Mouse (Mus musculus) stomach, postnatal 0 days (tissue): ENCODE data around the gene Igsf8.

ENCODE experiments used
- CTCF ChIP-seq: IDR thresholded peaks from 2 replicates; pipeline ENCODE4 v1.5.1; 2016; ENCODE audit warnings: antibody characterized with exemption, low read depth, mild to moderate bottlenecking, moderate library complexity
- EP300 ChIP-seq: optimal IDR thresholded peaks from 2 replicates; pipeline ENCODE3; 2016; ENCODE audit warnings: antibody characterized with exemption

DNA sequence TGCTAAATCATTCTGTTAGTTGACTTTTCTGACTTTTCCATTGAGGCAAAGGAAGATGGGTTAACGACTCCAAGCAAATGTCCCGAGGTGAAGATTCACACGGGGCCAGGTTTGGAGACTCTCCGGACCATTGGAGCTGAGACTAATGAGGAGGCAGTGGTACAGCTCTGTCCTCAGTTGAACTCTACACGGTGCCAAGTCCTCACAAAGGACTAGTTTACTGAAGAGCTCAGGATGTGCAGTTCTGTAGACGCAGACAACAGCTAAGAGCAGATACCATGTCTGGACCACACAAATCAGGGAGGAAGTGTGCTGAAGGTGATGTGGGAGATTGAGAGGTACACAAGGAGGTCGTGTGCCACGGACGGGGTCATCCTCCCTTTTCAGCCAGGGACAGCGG, 96.9 kb downstream of the Igsf8 start:
- TF ChIP-seq EP300 = no peak
- TF ChIP-seq CTCF = no peak
